Mouse (Mus musculus) cerebellum, postnatal 14 days (tissue): Measurements from ENCODE around the gene Aldh3b2.
"Not testable (repeated sequence)": the region's sequence is repeated elsewhere in the genome, so short reads cannot be mapped to it uniquely, and the experiment has no call there.

Experiments used
- DNase-seq, 2 experiments: peaks; one replicate each; pipeline ENCODE4 v3.0.0; 2021; ENCODE audit warnings: mixed read lengths in 2 of 2

Gene Aldh3b2

GRCm38 (mm10) chr19:3948546-3948945, 23.6 kb upstream of the Aldh3b2 start:
- no peak for DNase-seq

DNA sequence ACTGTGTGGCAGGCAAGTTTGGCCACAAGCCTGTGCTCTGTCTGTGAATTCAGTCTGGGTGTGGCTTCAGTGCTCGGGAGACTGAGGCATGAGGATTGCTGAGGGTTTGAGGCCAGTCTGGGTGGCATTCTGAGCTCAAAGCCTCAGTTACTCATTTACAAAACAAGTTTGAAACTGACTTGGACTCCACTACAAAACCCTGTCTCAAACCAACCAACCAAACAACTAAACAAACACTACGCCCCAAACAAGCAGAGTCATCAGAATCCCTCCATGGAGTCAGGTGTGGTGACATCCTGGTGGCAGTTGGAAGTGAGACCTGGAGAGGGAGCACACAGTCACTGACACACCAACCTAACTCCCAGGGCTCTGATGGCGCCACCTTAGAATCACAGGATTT, 21.8 kb upstream of the Aldh3b2 start:
- DNase-seq = no peak

DNA sequence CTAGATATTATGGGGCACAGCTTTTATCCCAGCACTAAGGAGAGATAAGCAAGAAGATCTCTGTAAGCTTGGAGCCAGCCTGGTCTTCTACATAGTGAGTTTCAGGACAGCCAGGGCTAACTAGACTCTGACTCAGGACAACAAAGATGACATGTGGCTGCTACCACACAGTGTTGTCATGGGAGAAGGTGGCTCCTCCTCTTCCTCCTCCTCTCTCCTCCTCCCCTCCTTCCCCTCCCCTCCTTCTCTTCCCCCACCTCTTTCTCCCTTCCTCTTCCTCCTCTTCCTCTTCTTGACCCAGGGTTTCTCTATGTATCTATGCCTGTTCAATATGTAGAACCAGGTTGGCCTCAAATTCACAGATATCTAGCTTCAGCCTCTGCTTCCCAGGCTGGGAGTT, 20.7 kb upstream of the Aldh3b2 start:
- DNase-seq = no peak

GRCm38 (mm10) chr19:3952099-3952498, 20.0 kb upstream of the Aldh3b2 start:
- no peak for DNase-seq

GRCm38 (mm10) chr19:3955033-3955432, 17.1 kb upstream of the Aldh3b2 start:
- no peak for DNase-seq

DNA sequence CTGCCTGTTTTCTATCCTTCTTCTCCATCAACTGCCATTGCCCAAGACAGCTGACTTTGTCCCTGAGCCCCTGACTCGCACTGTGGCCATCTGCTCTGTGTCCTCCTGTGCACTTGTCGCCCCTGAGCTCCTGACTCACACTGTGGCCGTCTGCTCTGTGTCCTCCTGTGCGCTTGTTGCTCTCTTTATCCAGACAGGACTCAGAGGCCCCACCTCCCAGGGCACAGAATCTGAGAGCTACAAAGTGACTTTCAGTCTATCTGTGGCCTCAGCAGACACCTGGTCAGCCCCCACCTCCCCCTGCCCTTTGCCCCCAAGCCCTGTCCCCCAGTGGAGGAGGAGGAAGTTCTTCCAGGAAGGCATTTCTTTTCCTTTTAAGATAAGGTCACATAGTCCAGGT, 16.3 kb upstream of the Aldh3b2 start:
- peak; percentile 56 to 58 for DNase-seq

DNA sequence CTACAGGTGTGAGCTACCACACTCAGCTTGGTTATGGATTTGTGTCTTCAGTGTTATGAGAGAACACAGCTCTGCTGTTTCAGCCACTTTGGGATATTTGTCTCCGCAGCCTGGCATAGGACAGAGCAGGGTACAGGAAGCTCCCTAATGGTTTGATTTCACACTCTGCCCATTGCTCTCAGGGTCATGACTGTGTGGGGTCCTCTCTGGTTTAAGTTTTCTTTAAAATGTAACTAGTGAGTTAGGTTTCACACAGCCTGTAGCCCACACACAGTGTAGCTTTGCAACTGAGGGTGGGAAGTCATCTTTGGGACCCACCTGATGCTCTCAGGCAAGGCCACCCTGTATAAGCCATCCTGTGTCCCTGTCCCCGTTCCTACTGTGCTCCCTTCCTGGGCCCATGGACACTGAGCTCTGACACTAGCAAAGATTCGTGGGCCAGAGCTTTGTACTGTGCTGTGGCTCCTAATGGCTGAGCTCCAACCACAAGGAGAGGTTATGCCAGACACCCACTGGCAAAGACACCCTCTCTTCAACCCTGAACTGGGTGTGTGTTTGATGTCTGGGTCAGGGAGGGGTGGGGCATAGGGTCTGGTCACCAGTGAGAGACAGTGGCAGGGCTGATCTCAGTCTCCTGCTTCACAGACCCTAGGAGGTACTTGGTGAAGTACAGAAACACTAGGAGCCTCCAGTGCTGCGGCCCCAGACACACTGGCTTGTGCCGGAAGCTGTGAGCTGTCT, 14.7 kb upstream of the Aldh3b2 start:
- DNase-seq = not testable (repeated sequence)

GRCm38 (mm10) chr19:3958470-3958869, 13.7 kb upstream of the Aldh3b2 start, which contains the start of gene Aldh3b3:
Gene Aldh3b3, plus strand, starts transcription at chr19:3958645.
- DNase-seq = peak; percentile 37 to 78

- no peak for DNase-seq
These were observed 13.1 kb upstream of the Aldh3b2 start for GRCm38 (mm10) chr19:3959030-3959429.

GRCm38 (mm10) chr19:3960211-3960610, 11.9 kb upstream of the Aldh3b2 start:
- no peak for DNase-seq

DNA sequence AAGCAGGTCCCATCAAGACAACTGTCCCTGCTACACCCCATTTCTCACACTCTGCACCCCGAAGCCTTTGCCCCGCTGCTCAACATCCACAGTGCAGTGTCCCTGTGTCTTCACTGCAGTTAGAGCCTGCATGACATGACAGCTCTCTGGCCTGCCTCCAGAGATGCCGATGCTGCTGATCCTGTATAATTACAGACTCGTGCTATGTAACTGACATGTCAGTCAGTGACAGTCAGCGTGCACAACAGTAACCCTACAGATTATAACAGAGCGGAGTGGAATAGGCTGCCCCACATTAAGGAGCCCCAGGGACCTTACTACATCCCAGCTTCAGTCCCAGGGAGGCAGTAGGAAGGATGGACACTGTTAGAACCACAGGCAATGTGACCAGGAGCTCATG, 10.3 kb upstream of the Aldh3b2 start:
- DNase-seq = not testable (repeated sequence)

DNA sequence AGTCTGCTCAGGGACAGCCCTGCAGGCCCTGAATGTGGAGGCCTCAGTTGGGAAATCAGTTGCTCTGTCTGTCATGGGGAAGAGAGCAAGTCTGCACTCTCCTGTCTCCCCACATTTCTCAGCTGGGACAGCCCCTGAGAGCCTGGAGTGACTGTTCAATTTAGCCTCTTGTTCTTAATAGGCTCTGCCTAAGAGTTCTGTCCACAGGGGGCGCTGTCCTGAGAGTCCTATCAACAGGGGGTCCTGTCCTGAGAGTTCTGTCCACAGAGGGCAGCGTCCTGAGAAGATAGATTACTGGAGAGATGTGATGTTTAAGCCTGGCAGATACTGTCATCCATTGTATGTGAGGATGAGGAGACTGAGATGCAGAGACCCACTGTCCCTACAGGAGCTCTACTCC, 9.7 kb upstream of the Aldh3b2 start:
- DNase-seq = peak in 1 of 2 experiments; percentile 63

GRCm38 (mm10) chr19:3964030-3964429, 8.1 kb upstream of the Aldh3b2 start:
- no peak for DNase-seq

- DNase-seq = peak in 1 of 2 experiments; percentile 31
These were observed 5.6 kb upstream of the Aldh3b2 start for GRCm38 (mm10) chr19:3966330-3967075.

DNA sequence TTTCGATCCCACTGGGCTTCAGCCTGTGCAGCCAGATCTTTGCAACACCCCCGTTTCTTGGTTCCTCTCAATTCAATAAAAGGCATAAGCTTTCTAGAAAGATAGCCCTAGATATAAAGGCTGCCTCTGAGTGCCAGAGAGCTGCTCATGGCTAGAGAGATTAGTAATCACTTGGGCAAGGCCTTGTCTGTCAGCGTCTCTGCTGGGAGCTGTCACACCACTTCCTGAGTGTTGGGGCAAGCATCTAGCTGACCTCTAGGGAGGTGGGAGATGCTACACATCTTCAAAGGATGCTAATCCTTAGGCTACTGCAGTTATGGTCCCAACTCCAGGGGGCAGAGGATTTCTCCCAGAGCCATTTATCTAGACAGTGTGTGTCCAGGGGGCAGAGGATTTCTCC, 4.9 kb upstream of the Aldh3b2 start:
- no peak for DNase-seq

DNA sequence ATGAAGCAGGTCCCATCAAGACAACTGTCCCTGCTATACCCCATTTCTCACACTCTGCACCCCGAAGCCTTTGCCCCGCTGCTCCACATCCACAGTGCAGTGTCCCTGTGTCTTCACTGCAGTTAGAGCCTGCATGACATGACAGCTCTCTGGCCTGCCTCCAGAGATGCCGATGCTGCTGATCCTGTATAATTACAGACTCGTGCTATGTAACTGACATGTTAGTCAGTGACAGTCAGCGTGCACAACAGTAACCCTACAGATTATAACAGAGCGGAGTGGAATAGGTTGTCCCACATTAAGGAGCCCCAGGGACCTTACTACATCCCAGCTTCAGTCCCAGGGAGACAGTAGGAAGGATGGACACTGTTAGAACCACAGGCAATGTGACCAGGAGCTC, 2.5 kb downstream of the Aldh3b2 start:
- DNase-seq = not testable (repeated sequence)

DNA sequence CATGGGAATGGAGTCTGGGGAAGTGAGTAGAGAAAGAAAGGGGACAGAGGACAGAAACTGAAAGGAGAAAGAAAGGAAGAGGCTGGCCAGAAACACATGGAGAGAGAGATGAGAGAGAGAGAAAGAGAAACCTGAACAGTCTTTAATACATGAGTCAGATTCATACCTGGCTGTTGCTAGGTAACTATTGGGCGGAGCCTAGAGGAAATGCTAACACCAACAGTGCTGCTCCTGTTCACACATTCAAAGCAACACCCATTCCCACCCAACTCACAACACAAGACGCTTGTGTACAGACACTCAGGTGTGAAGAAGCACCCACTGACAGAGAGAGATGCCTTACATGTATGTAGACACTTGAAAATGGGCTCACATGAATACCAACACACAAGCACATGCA, 3.7 kb downstream of the Aldh3b2 start:
- no peak for DNase-seq

- DNase-seq = peak; percentile 89 to 92
These were observed 8.2 kb downstream of the Aldh3b2 start for GRCm38 (mm10) chr19:3980309-3980708.

GRCm38 (mm10) chr19:3980917-3981316, 8.8 kb downstream of the Aldh3b2 start:
- no peak for DNase-seq

GRCm38 (mm10) chr19:3983527-3984200, 11.5 kb downstream of the Aldh3b2 start:
- peak in 1 of 2 experiments; percentile 32 for DNase-seq

DNA sequence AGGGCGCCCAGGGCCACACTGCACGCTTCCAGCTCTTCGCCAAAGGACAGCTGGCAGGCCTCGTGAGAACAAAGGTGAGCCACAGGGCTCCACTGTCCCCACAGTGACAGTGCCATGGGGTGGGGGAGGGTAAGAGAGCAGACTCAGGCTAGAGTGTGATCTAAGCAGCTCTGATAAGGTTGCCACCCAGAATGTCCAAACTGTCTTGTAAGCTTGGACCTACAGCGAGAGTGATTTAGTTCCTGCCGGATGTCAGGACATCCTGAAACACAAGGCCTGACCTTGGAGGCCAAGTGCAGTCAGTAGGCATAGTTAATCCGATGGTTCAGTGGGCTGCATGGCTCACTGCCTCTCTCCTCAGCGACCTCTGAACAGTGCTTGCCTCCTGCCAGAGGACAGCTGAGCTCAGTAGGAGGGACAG, 13.1 kb downstream of the Aldh3b2 start:
- peak in 1 of 2 experiments; percentile 42 for DNase-seq

- peak; percentile 37 to 43 for DNase-seq
These were observed 14.2 kb downstream of the Aldh3b2 start, which contains the start of gene Acy3 for GRCm38 (mm10) chr19:3986334-3986733. Gene Acy3, plus strand, starts transcription at chr19:3986570.

GRCm38 (mm10) chr19:3988066-3988465, 15.9 kb downstream of the Aldh3b2 start:
- DNase-seq = no peak
